Comparison of ENCODE assay signal across 26 mouse cellular contexts in genomic region chr1:182296816-182297215, GRCm38 (mm10).
"Had no signal": no experiment of that assay in that cellular context is flagged by ENCODE, and none has a peak within 500 bp of the region (broad histone marks: within the 10 kb centered on the region; RNA-seq: fewer than 3 reads in every experiment).

No protein-coding gene starts in this region.

- H3K27ac ChIP-seq: embryonic facial prominence, embryonic 10.5 days; embryonic facial prominence, embryonic 12.5 days; embryonic facial prominence, embryonic 13.5 days; embryonic facial prominence, embryonic 15.5 days; forebrain, embryonic 10.5 days; forebrain, embryonic 12.5 days; forebrain, embryonic 13.5 days; forebrain, embryonic 15.5 days; gastrocnemius, adult 2 months had no signal

- H3K9ac ChIP-seq: embryonic facial prominence, embryonic 12.5 days; embryonic facial prominence, embryonic 13.5 days; embryonic facial prominence, embryonic 15.5 days; forebrain, embryonic 12.5 days; forebrain, embryonic 13.5 days; forebrain, embryonic 15.5 days; forebrain, postnatal 0 days had no signal

- DNase-seq: cerebellum, adult 8-10 months; cerebellum, adult 9-10 months; cerebellum, adult 9-11 months; cerebellum, postnatal 10 days; cerebellum, postnatal 14 days; cerebellum, postnatal 25 days; cerebellum, postnatal 36 days; embryo, embryonic 11 days; forebrain, postnatal 0 days; gastrocnemius, adult 2 months; gastrocnemius, postnatal 10 days; gastrocnemius, postnatal 14 days; gastrocnemius, postnatal 25 days; gastrocnemius, postnatal 36 days; heart, adult 18-20 months had no signal

- H3K27me3 ChIP-seq: embryonic facial prominence, embryonic 12.5 days; embryonic facial prominence, embryonic 13.5 days; embryonic facial prominence, embryonic 15.5 days; forebrain, embryonic 15.5 days had no signal

- H3K9me3 ChIP-seq: embryonic facial prominence, embryonic 10.5 days; embryonic facial prominence, embryonic 12.5 days; embryonic facial prominence, embryonic 15.5 days; forebrain, embryonic 12.5 days; forebrain, embryonic 15.5 days had no signal

- H3K4me3 ChIP-seq: embryonic facial prominence, embryonic 10.5 days; embryonic facial prominence, embryonic 12.5 days; embryonic facial prominence, embryonic 13.5 days; embryonic facial prominence, embryonic 15.5 days; erythroblast, embryonic 14.5 days; forebrain, embryonic 10.5 days; forebrain, embryonic 12.5 days; forebrain, embryonic 13.5 days; forebrain, embryonic 15.5 days; gastrocnemius, adult 2 months had no signal

- ATAC-seq: forebrain, embryonic 13.5 days; forebrain, embryonic 14.5 days; forebrain, embryonic 15.5 days; forebrain, embryonic 16.5 days; forebrain, postnatal 0 days had no signal

- H3K4me2 ChIP-seq: embryonic facial prominence, embryonic 12.5 days; embryonic facial prominence, embryonic 13.5 days; embryonic facial prominence, embryonic 15.5 days; forebrain, embryonic 12.5 days; forebrain, embryonic 13.5 days; forebrain, embryonic 15.5 days had no signal

- H3K4me1 ChIP-seq: embryonic facial prominence, embryonic 10.5 days; embryonic facial prominence, embryonic 12.5 days; embryonic facial prominence, embryonic 13.5 days; embryonic facial prominence, embryonic 15.5 days; forebrain, embryonic 12.5 days; forebrain, embryonic 13.5 days; forebrain, embryonic 15.5 days had no signal

- H3K36me3 ChIP-seq: embryonic facial prominence, embryonic 10.5 days; embryonic facial prominence, embryonic 12.5 days; embryonic facial prominence, embryonic 13.5 days; embryonic facial prominence, embryonic 15.5 days; forebrain, embryonic 10.5 days; forebrain, embryonic 12.5 days; forebrain, embryonic 15.5 days had no signal
